Mouse (Mus musculus) left cerebral cortex, postnatal 25 days (tissue): ENCODE data around the gene Olfr1221. TPM values are rescaled to one million over a fixed set of nuclear protein-coding genes. Genes with fewer than 3 reads are reported as not detected.
"Not testable (repeated sequence)": the region's sequence is repeated elsewhere in the genome, so short reads cannot be mapped to it uniquely, and the experiment has no call there.

Source experiments
- DNase-seq, 2 experiments: peaks; one replicate each; pipeline ENCODE4 v3.0.0; 2022; ENCODE audit warnings: low spot score in 2 of 2, mixed read lengths in 1 of 2
- intact Hi-C: fragments of 180-260 bp; cut with DNase I; formaldehyde crosslinking; loops from one replicate; pipeline ENCODE4 v1.15.1; 2025
- total RNA-seq, 2 experiments: library from RNA; stranded (reverse); gene quantifications; 2 replicates each; pipeline ENCODE4 v1.2.3; 2021

Olfr1221 gene
- total RNA-seq, result not detected

DNA sequence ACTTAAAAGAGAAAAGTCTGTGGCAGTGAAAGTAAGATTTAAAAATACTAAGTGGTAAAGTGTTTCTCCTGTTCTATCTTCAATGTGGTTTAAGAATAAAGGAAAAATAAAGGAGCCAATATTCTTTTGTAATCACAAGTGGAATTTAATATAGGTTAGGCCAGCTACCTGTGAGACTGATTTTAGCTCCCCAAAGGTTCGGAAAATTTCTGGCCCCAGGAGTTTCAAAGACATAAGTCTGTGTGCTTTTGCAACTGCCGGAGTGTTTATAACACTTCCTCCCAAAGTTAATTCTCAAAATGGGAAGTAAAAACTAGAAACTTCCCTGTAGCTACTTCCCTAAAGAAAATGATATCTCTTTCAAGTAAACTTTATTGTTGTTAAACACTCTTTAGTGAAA, at the start of gene Olfr1221:
Gene Olfr1221, minus strand, starts transcription at position 101 of the 400 bp plus-strand sequence.
- intact Hi-C loops, result no loop called here
- DNase-seq, result no peak

DNA sequence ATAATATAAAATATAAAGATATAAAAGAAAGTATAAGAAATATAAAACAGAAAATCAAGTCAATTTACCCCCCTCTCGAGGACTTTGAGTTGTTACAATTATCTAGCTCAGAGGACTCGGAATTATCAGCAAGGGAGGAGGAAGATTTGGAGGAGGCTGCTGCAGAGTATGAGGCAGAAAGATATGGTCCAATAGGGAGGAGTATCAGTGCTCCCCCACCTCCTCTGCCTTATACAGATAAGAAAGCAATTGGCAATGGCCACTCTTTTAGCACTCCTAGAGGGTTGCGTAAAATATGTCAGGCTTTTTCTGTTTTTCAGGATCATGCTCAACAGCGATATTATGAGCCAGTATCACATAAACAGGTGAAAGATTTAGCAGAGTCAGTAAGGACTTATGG, 47.6 kb upstream of the Olfr1221 start:
- intact Hi-C loops, DNase-seq: not testable (repeated sequence)

DNA sequence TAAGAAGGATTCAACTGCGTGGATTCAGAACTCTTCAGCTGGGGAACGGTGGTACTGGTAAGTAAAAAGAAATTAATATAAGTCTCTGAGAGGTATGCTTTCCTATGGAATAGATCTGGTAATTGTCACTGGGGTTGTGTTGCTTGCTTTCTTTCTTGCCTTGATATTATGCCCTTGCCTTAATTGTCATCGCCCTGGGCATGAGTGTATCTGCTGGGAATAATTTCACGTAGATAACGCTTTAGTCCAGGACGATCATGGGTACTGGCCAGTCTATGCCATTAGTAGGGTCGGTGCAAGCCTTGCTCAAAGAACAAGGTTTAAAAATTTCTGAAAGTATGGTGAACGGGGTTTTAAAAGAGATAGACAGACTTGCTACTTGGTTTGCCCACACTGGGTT, 46.9 kb upstream of the Olfr1221 start, which contains the start of gene Olfr1224-ps1:
Gene Olfr1224-ps1, minus strand, starts transcription at position 101 of the 400 bp plus-strand sequence.
- DNase-seq, intact Hi-C loops: not testable (repeated sequence)

DNA sequence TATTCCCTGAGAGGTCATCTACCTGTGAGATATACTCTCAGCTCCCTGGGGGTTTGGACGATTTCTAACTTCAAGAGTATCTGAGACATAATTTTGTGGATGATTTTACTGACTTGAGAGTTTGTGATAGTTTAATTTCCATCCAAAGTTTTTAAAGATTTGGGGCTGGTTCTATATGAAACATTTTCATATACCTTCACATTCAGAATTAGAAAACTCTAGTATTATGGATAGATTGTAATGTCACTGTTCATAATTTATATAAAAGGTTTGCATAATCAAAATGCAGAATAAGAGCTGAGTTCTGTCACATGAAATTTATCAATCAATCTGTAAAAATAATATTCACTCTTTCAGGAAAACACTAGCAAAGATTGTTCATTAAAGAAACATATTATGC, 34.4 kb upstream of the Olfr1221 start, which contains the start of gene Olfr1223:
Gene Olfr1223, minus strand, starts transcription at position 101 of the 400 bp plus-strand sequence.
- intact Hi-C loops, result no loop called here
- no peak for DNase-seq

DNA sequence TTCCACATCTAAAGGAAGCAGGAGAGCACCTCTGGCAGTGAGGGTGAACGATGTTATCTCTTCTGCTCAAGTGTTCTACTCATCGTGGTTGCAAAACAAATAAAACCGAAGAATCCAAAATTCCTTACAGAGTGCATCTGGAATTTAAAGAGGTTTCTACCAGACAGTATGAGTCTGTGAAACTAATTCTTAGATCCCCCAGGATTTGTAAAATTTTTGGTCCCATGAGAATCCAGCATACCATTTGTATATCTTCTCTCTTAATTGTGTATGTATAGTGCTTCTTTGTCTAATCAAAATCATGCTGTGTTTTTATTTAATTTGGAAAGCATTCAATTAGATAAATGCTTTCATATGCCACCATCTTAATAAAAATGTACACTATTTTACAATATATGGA, 15.9 kb upstream of the Olfr1221 start, which contains the start of gene Olfr1222:
Gene Olfr1222, minus strand, starts transcription at position 101 of the 400 bp plus-strand sequence.
- DNase-seq, result no peak
- intact Hi-C loops, result no loop called here

DNA sequence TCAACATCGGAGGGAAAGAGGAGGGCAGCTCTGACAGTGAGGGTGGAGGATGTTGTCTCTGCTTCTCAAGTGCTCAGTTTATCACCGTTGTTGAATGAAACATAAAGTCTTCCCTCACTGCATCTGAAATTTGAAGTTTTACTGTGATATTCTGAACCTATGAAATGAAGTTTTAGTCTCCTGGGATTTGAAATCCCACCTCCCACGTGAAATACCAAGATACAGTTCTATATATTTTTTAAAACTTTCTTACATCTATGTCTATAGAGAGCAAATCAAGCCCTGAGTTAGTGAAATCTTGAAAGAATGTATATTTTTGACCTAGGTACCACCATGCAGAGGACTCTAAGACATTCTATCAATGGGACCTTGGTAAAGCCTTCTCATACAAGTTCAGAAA, 10.3 kb downstream of the Olfr1221 start, which contains the start of gene Olfr1220:
Gene Olfr1220, minus strand, starts transcription at position 101 of the 400 bp plus-strand sequence.
- no peak for DNase-seq
- intact Hi-C loops, result no loop called here

DNA sequence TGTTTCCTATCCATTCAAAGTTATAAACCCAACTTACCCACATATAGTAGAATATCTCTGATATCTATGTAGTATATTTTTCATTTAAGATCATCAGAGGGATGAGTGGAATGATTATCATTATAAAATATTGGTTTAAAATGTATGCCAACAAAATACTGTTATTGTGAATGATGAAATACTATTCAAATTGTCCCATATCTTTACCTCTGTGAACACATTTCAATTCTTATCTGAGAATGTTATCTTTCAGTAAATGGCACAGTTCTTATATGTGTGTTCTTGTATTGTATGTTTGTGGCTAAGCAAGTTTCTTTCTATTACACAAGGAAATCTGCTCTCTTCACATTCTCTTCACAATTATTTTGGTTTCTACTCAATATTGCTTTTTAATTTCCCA, 11.4 kb downstream of the Olfr1221 start:
- intact Hi-C loops, result no loop called here
- DNase-seq, result no peak

DNA sequence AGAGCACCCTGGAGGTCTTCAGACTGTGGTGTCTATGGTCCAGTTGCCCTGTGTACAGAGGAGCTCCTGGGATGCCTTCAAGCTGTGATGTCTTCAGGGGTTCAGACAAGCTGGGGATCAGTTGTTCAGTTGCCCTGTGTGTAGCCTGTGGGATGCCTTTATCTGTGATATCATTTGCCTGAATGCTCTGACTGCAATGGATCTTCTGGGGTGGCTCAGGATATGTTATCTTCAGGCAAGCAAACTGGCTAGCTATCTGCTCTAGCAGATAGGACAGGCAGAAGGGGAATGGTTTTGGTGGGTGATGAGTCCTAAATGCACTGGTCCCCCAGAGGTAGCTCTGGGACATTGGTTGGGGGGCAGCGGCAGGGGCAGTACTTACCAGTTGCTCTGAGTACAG, 23.2 kb downstream of the Olfr1221 start:
- intact Hi-C loops, result no loop called here

DNA sequence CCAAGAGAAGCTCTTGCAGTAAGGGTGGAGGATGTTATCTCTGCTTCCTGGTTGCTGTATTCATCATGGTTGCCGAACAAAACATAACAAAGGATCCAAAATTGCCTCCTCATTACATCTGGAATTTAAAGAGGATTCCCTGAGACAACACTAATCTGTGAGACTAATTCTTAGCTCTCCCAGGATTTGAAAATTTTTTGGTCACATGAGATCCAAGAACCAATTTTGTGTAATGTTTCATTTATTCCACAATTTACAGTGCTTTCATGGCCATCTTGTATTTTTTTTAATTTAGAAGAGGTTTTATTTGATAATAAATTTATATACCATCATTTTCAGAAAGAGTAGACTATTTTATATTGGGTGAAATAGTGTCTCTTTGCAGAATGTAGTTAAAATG, 33.7 kb downstream of the Olfr1221 start, which contains the start of gene Olfr1219:
Gene Olfr1219, minus strand, starts transcription at position 101 of the 400 bp plus-strand sequence.
- intact Hi-C loops, result no loop called here
- DNase-seq, result no peak

More for the DNA sequence above, 23.2 kb downstream of the Olfr1221 start:
- DNase-seq, result no peak

DNA sequence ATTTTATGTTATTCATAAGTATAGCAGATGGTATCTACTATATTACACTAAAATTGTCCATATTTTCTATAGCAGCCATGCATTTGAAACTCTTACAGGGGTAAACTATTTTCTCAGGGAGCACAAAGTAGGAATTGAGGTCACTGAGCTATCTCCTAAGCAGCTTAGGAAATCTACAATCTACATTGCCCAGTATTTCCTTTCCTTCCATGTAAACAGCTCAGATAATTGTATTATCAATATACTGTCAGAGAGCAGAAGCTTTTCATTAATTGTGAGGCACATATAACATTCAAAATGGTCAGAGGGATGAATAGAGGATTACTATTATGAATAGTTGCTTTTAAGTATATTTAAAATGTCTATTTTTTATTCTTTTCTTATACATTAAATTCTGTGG, 35.6 kb downstream of the Olfr1221 start:
- no peak for DNase-seq
- intact Hi-C loops, result no loop called here

DNA sequence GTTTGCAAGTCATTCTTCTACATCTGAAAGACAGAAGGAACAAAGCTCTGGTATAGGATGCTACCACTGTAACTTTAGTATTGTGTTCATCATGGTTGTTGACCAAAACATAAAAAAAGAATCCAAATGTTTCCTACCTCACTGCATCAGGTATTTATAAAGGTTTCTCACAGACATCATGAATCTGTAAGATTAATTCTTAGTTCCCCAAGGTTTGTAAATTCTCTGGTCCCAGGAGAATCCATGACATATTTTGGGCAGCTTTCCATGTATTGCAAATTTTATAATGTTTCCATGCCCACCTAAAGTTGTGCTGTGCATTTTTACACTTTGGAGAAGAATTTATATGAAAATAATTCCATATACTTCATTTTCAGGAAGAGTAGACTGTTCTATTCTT, 56.0 kb downstream of the Olfr1221 start, which contains the start of gene Olfr1218:
Gene Olfr1218, minus strand, starts transcription at position 101 of the 400 bp plus-strand sequence.
- intact Hi-C loops, result no loop called here
- no peak for DNase-seq

Other genes starting within 250 kb of the Olfr1221 start
- gene Olfr1208, start 215.0 kb downstream of the Olfr1221 start, total RNA-seq, result not detected
- not detected for gene Olfr1209, start 202.1 kb downstream of the Olfr1221 start, total RNA-seq
- gene Olfr1211, start 179.2 kb downstream of the Olfr1221 start, total RNA-seq, result not detected
- not detected for gene Olfr1212, start 163.3 kb downstream of the Olfr1221 start, total RNA-seq
- not detected for gene Gm13762, start 137.0 kb downstream of the Olfr1221 start, total RNA-seq
- gene Olfr1214, start 124.6 kb downstream of the Olfr1221 start, total RNA-seq, result not detected
- gene Olfr1215, start 110.3 kb downstream of the Olfr1221 start, total RNA-seq, result not detected
- not detected for gene Olfr1216, start 98.9 kb downstream of the Olfr1221 start, total RNA-seq
- gene Olfr1217, start 85.2 kb downstream of the Olfr1221 start, total RNA-seq, result not detected
- gene Olfr1218, start 56.1 kb downstream of the Olfr1221 start, total RNA-seq, result not detected
- gene Olfr1219, start 33.8 kb downstream of the Olfr1221 start, total RNA-seq, result not detected
- gene Olfr1220, start 10.4 kb downstream of the Olfr1221 start, total RNA-seq, result not detected
- not detected for gene Olfr1222, start 15.8 kb upstream of the Olfr1221 start, total RNA-seq
- not detected for gene Olfr1223, start 34.3 kb upstream of the Olfr1221 start, total RNA-seq
- gene Olfr1224-ps1, start 46.8 kb upstream of the Olfr1221 start, total RNA-seq, result not detected
- gene Olfr1225, start 57.4 kb upstream of the Olfr1221 start, total RNA-seq, result not detected
- not detected for gene Olfr1226, start 82.8 kb upstream of the Olfr1221 start, total RNA-seq
- gene Olfr1228, start 136.8 kb upstream of the Olfr1221 start, total RNA-seq, result not detected
- not detected for gene Olfr1229, start 170.7 kb upstream of the Olfr1221 start, total RNA-seq
- gene Olfr1230, start 180.0 kb upstream of the Olfr1221 start, total RNA-seq, result not detected
- gene Olfr1231, start 189.8 kb upstream of the Olfr1221 start, total RNA-seq, result not detected
- gene Olfr1232, start 212.4 kb upstream of the Olfr1221 start, total RNA-seq, result not detected
- gene Olfr1233, start 225.1 kb upstream of the Olfr1221 start, total RNA-seq, result not detected
- gene Olfr1234, start 247.6 kb upstream of the Olfr1221 start, total RNA-seq, result not detected